Mouse (Mus musculus) myocyte (in vitro differentiated cells): ENCODE measurements around the gene Prkg1.

Experiments
- CEBPB ChIP-seq: IDR thresholded peaks from 2 replicates; pipeline ENCODE4 v1.6.1; 2011; ENCODE audit warnings: mild to moderate bottlenecking, moderate library complexity; ENCODE audit not compliant: poor library complexity, insufficient read depth, severe bottlenecking
- E2F4 ChIP-seq: IDR thresholded peaks from one replicate; pipeline ENCODE4 v1.6.1; 2011; ENCODE audit warnings: mild to moderate bottlenecking, control low read depth, moderate library complexity; ENCODE audit not compliant: insufficient read depth
- MAX ChIP-seq: IDR thresholded peaks from one replicate; pipeline ENCODE4 v1.6.1; 2011; ENCODE audit warnings: low read depth, mild to moderate bottlenecking, control low read depth
- MYOD1 ChIP-seq, 3 experiments: IDR thresholded peaks; one replicate each; pipeline ENCODE4 v1.6.1; 2011; ENCODE audit warnings: control low read depth in 2 of 3, low read depth in 2 of 3, mild to moderate bottlenecking in 2 of 3, moderate library complexity in 1 of 3; ENCODE audit not compliant: insufficient read length in 2 of 3, control insufficient read depth in 1 of 3
- MYOG ChIP-seq, 3 experiments: IDR thresholded peaks; one replicate each; pipeline ENCODE4 v1.6.1; 2011; ENCODE audit warnings: control low read depth in 2 of 3, low read depth in 2 of 3, mild to moderate bottlenecking in 2 of 3; ENCODE audit not compliant: insufficient read length in 2 of 3, control insufficient read depth in 1 of 3, insufficient read depth in 1 of 3
- POLR2A ChIP-seq: IDR thresholded peaks from one replicate; pipeline ENCODE4 v1.6.1; 2011; ENCODE audit warnings: low read depth, mild to moderate bottlenecking, control low read depth, moderate library complexity; ENCODE audit not compliant: insufficient read length
- POLR2AphosphoS2 ChIP-seq: IDR thresholded peaks from one replicate; pipeline ENCODE4 v1.6.1; 2011; ENCODE audit warnings: low read depth, control low read depth; ENCODE audit not compliant: insufficient read length
- SRF ChIP-seq: IDR thresholded peaks from one replicate; pipeline ENCODE4 v1.6.1; 2011; ENCODE audit warnings: low read depth; ENCODE audit not compliant: control insufficient read depth, insufficient read length
- TCF12 ChIP-seq: IDR thresholded peaks from one replicate; pipeline ENCODE4 v1.6.1; 2011; ENCODE audit warnings: mild to moderate bottlenecking, control low read depth; ENCODE audit not compliant: poor library complexity, insufficient read depth, severe bottlenecking
- TCF3 ChIP-seq: IDR thresholded peaks from one replicate; pipeline ENCODE4 v1.6.1; 2011; ENCODE audit warnings: low read depth, control low read depth; ENCODE audit not compliant: insufficient read length
- USF1 ChIP-seq: IDR thresholded peaks from one replicate; pipeline ENCODE4 v1.6.1; 2011; ENCODE audit warnings: low read depth, mild to moderate bottlenecking, control low read depth, moderate library complexity

GRCm38 (mm10) chr19:31426142-31426541 lies 338.7 kb downstream of the Prkg1 start:
- TF ChIP-seq USF1: no peak
- no peak for TF ChIP-seq POLR2AphosphoS2
- no peak for TF ChIP-seq POLR2A
- no peak for TF ChIP-seq CEBPB
- TF ChIP-seq E2F4: no peak
- no peak for TF ChIP-seq MAX
- no peak for TF ChIP-seq MYOD1 (IDR thresholded peaks at IDR 0.05; ENCODE audit: control insufficient read depth in 1 of 3, insufficient read length in 2 of 3, low read depth in 2 of 3)
- no peak for TF ChIP-seq TCF3
- no peak for TF ChIP-seq TCF12
- TF ChIP-seq MYOG (IDR thresholded peaks at IDR 0.05; ENCODE audit: control insufficient read depth in 1 of 3, insufficient read depth in 1 of 3, insufficient read length in 2 of 3, low read depth in 2 of 3): no peak
- TF ChIP-seq SRF: no peak
